Mouse (Mus musculus): ENCODE data around the gene Ccdc138.
A peak's percentile ranks its signal among the peaks of the same experiment; 100 is the strongest.
"Not testable (repeated sequence)": the region's sequence is repeated elsewhere in the genome, so short reads cannot be mapped to it uniquely, and the experiment has no call there.

Gene Ccdc138

GRCm38 (mm10) chr10:58497320-58498284, at the start of gene Ccdc138:
Gene Ccdc138 (plus strand): TSS chr10:58497948.
- peak; percentile 95 to 98 for DNase-seq

GRCm38 (mm10) chr10:58451575-58451974, 46.2 kb upstream of the Ccdc138 start:
- DNase-seq: no peak

- no peak for DNase-seq
Observed at GRCm38 (mm10) chr10:58452185-58452584, 45.6 kb upstream of the Ccdc138 start.

GRCm38 (mm10) chr10:58459896-58460295, 37.9 kb upstream of the Ccdc138 start:
- no peak for DNase-seq

- no peak for DNase-seq
Observed at GRCm38 (mm10) chr10:58477086-58477755, 20.5 kb upstream of the Ccdc138 start.

- no peak for DNase-seq
Observed at GRCm38 (mm10) chr10:58478071-58478578, 19.6 kb upstream of the Ccdc138 start.

GRCm38 (mm10) chr10:58479954-58480490, 17.7 kb upstream of the Ccdc138 start:
- no peak for DNase-seq

GRCm38 (mm10) chr10:58491031-58491430, 6.7 kb upstream of the Ccdc138 start:
- no peak for DNase-seq

GRCm38 (mm10) chr10:58495637-58496036, 2.1 kb upstream of the Ccdc138 start:
- peak in 1 of 2 experiments; percentile 18 for DNase-seq

- DNase-seq: no peak
Observed at GRCm38 (mm10) chr10:58496732-58497131, 1.0 kb upstream of the Ccdc138 start.

- no peak for DNase-seq
Observed at GRCm38 (mm10) chr10:58498516-58498915, 768 bp downstream of the Ccdc138 start.

- no peak for DNase-seq
Observed at GRCm38 (mm10) chr10:58529358-58529757, 31.6 kb downstream of the Ccdc138 start.

- DNase-seq: no peak
Observed at GRCm38 (mm10) chr10:58530896-58531790, 33.4 kb downstream of the Ccdc138 start.

GRCm38 (mm10) chr10:58532177-58532576, 34.4 kb downstream of the Ccdc138 start:
- no peak for DNase-seq

GRCm38 (mm10) chr10:58536276-58536675, 38.5 kb downstream of the Ccdc138 start:
- DNase-seq: not testable (repeated sequence)

- no peak for DNase-seq
Observed at GRCm38 (mm10) chr10:58540613-58541012, 42.9 kb downstream of the Ccdc138 start.

GRCm38 (mm10) chr10:58548739-58549138, 51.0 kb downstream of the Ccdc138 start:
- peak; percentile 42 to 64 for DNase-seq

- no peak for DNase-seq
Observed at GRCm38 (mm10) chr10:58554693-58555387, 57.1 kb downstream of the Ccdc138 start.

- peak; percentile 54 to 81 for DNase-seq
Observed at GRCm38 (mm10) chr10:58559098-58559497, 61.4 kb downstream of the Ccdc138 start.

- DNase-seq: peak; percentile 46 to 68
Observed at GRCm38 (mm10) chr10:58559901-58560300, 62.2 kb downstream of the Ccdc138 start.

- peak; percentile 14 to 20 for DNase-seq
Observed at GRCm38 (mm10) chr10:58560521-58560920, 62.8 kb downstream of the Ccdc138 start.
